Mouse (Mus musculus) frontal cortex, adult (tissue): ENCODE data around the gene Olfr350.

Experiments used
- ATAC-seq: cut with Nextera tagmentation; 2 replicates; pipeline ENCODE4 v1.9.2; 2017; ENCODE audit warnings: mild to moderate bottlenecking, moderate library complexity, mixed read lengths; ENCODE audit not compliant: low TSS enrichment

Olfr350 gene

GRCm38 (mm10) chr2:36846010-36846409 is at the start of gene Olfr350:
Gene Olfr350, plus strand, starts transcription at chr2:36846310.
- no peak for ATAC-seq

GRCm38 (mm10) chr2:36816932-36817331 is 29.2 kb upstream of the Olfr350 start, which contains the start of gene Olfr3:
Gene Olfr3, minus strand, starts transcription at chr2:36817032.
- ATAC-seq, result no peak

- ATAC-seq, result no peak
Measured at GRCm38 (mm10) chr2:36862560-36862959, 16.4 kb downstream of the Olfr350 start, which contains the start of gene Olfr351. Gene Olfr351, minus strand, starts transcription at chr2:36862660.

- no peak for ATAC-seq
Measured at GRCm38 (mm10) chr2:36868160-36868559, 22.1 kb downstream of the Olfr350 start, which contains the start of gene Olfr352. Gene Olfr352, plus strand, starts transcription at chr2:36868460.

- ATAC-seq, result no peak
Measured at GRCm38 (mm10) chr2:36892836-36893235, 46.7 kb downstream of the Olfr350 start, which contains the start of gene Olfr353. Gene Olfr353, minus strand, starts transcription at chr2:36892936.

- no peak for ATAC-seq
Measured at GRCm38 (mm10) chr2:36897114-36897513, 51.0 kb downstream of the Olfr350 start.
